Mouse (Mus musculus) left cerebral cortex, postnatal 4 days (tissue): Measurements from ENCODE around the gene Knstrn. TPM values are rescaled to one million over a fixed set of nuclear protein-coding genes. Genes with fewer than 3 reads are reported as not detected.

ENCODE experiments used
- DNase-seq: peaks from one replicate; pipeline ENCODE4 v3.0.0-alpha.2; 2022
- intact Hi-C: fragments of 180-260 bp; cut with DNase I; formaldehyde crosslinking; loops from one replicate; pipeline ENCODE4 v1.15.1; 2025
- total RNA-seq, 2 experiments: library from RNA; stranded (reverse); gene quantifications; 2 replicates each; pipeline ENCODE4 v1.2.3; 2021

Gene Knstrn
- total RNA-seq: 1 to 10 TPM; 7.6 to 8.3 TPM

- intact Hi-C loops: no loop called here
These were observed at the start of gene Knstrn for GRCm38 (mm10) chr2:118813981-118814836. Gene Knstrn (plus strand): TSS chr2:118814003.

DNA sequence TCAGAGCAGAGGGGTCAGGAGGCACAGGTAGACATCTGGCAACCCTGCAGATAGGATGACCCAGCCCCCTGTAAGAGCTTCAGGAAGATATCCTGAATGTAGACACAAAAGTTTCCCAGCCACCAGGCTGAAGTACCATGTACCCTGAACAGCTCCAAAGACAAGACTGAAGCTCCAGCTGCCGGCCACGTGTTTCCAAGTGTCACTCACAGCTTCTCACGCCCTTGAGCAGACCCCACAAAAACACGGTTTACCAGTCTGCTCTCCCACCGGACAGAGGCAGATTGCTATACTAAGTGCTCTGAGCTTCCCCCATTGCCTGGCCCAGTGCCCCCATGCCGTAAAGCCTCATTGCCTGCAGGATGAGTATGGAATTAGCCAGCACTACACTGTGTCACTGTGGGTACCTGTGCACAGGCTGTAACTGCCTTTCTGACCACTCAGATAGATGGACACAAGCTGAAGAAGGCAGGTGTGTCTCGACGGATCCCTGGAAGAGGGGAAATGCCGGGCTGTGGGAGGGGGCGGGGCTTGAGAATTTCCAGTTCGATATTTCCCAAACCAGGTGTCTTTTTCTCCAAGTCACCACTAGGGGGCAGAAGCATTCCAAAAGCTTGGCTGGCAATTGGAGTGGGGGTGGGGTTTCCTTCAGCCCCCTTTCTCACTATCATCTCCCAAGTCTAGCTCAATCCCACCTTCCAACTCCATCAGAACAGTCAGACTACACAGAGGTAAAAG, 49.5 kb upstream of the Knstrn start:
- DNase-seq: peak; percentile 68
- intact Hi-C loops: no loop called here

More at GRCm38 (mm10) chr2:118813981-118814836, at the start of gene Knstrn:
- DNase-seq: peak; percentile 93

DNA sequence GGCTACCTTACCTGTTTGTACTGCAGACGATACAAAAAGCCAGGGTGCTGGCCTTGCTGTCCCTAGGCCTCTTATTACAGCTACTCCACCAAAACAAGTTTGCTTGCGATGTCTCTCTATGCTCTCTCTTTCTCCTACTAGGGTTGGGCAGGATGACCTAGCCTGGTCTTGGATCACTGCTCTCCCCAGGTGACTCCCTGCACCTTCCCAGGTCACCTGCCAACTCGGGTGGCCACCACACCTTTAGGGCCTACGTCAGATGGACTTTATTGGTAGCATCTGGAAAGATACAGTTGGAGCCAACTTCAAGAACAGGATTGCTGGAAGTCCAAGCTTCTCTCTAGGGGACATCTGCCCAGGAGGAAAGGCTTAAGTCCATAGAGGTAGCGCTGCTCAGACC, 48.9 kb upstream of the Knstrn start:
- intact Hi-C loops: no loop called here

GRCm38 (mm10) chr2:118766041-118767033, 47.5 kb upstream of the Knstrn start:
- DNase-seq: no peak
- intact Hi-C loops: no loop called here

More for the DNA sequence above, 48.9 kb upstream of the Knstrn start:
- DNase-seq: no peak

GRCm38 (mm10) chr2:118772158-118772874, 41.5 kb upstream of the Knstrn start, which contains the start of gene Phgr1:
Gene Phgr1 (plus strand): TSS chr2:118772769.
- intact Hi-C loops: no loop called here
- DNase-seq: no peak

DNA sequence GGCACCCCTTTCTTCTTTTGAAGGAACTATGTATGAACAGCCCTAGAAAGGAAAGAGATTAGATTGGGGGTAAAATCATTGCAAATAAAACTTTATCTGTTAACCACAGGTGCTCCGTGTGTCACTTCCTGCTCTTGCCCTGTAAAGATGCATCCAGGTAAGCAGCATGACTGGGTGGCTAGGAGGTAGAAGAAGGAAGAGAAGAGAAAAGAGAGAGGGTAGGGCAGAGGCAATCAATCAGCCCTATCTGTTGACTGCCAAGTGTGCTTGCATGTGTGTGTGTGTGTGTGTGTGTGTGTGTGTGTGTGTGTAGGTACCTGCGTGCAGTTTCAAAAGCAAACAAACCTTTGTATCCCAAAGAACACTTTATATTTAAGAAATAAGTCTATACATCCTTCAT, 39.3 kb upstream of the Knstrn start:
- DNase-seq: no peak
- intact Hi-C loops: no loop called here

GRCm38 (mm10) chr2:118775396-118775795, 38.4 kb upstream of the Knstrn start:
- DNase-seq: peak; percentile 63
- intact Hi-C loops: no loop called here

GRCm38 (mm10) chr2:118775846-118776245, 38.0 kb upstream of the Knstrn start:
- intact Hi-C loops: no loop called here
- DNase-seq: peak; percentile 85

DNA sequence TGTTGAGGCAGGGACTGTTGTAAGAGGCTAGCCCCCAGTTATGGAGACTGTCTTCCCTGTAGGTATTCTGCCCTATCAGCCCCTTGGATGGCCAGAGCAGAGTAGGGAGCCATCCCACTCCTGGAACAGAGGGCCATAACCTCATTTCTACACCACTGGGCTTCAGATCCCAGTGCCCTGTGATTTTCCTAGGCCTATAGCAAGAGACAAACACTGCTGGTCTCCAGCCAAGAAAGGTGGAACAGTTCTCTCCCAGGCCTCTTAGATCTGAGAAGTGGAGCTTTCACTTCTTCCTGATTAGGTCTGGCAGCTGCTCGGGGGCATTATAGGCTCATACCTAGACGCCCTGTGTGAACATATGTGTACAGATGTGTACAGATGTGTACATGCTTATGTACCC, 37.5 kb upstream of the Knstrn start:
- intact Hi-C loops: no loop called here
- no peak for DNase-seq

DNA sequence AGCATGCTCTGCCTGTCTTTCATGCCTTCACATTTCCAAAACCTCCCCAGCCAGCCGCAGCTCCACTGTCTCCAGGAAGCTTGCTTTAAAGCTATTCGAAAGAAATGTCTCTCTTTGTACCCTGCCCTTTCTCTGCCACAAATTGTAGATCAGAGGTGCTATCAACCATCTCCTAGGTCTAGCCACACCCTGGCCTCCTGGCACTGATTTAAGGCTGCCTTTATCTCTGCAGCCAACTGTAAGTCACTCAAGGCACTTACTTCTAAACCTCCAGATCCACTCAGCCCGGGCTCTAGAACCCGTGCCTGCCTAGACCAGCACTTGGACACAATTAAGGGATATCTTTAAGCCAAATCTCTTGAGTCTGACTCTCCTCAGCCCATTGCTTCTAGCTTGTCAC, 35.4 kb upstream of the Knstrn start:
- intact Hi-C loops: no loop called here
- no peak for DNase-seq

- intact Hi-C loops: no loop called here
- no peak for DNase-seq
These were observed 34.7 kb upstream of the Knstrn start for GRCm38 (mm10) chr2:118779065-118779464.

DNA sequence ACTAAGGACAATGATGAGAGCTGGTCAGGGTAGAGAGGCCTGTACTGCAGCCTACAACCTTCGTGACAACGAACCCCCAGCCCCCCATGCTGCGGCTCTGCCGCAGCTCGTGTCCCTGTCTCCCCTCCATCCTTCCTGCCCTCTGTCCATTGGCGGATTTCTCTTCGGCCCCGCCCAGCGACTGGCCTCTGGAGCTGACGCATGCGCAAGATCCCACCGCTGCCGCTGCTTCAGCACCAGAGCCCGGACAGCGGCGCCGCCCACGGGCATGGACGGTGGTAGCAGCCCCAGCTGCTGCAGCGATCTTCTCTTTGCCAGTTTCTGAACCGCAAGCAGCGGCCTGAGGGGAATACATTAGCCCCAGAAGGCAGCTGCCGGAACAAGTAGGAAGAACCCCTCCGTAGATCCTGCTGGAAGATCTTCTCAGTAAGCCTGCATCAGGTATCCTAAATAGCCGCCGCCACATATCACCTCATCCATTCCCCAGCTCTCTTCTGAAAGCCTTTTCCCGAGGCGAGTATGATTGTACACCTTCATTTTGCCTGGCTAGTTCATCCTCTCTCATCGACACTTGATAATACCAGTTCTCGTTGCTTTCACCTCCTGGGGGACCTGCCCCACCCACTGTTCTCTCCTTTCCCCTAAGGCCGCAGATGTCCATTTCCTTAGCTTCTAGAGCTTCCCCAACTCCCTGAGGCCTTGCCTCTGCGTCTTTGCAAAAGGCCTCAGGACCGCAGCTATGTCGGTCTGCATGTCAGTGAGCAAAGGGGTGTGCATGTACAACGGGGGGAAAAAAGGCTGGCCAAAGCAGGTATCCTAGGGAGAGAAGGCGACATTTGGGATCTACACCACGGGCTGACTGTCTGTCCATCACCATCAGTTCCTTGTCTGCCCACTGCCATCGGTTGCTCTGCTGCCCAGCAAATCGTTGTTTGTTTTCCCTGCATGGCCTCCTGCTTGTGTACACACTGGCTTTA, 34.0 kb upstream of the Knstrn start, which contains the start of gene Disp2:
Disp2 (plus strand) TSS at position 216 of the 977 bp plus-strand sequence.
- intact Hi-C loops: no loop called here
- DNase-seq: peak; percentile 96

DNA sequence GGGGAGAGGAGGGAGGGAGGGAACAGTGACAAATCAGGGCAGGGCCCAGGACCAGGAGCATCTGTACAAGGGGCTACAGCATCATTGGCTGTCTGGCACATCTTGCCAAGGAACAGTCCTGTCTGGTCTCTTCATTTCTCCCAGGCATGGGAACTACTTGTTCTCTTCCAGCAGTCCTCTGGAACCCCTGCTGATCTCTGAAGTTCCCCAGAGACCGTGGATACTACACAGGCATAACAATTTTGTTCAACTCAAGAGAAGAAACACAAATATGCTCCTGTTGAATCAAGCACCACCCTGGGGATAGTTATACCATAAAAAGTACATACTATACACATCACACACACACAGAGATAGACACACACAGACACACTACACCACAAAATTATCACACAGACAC, 32.7 kb upstream of the Knstrn start:
- intact Hi-C loops: no loop called here
- no peak for DNase-seq

DNA sequence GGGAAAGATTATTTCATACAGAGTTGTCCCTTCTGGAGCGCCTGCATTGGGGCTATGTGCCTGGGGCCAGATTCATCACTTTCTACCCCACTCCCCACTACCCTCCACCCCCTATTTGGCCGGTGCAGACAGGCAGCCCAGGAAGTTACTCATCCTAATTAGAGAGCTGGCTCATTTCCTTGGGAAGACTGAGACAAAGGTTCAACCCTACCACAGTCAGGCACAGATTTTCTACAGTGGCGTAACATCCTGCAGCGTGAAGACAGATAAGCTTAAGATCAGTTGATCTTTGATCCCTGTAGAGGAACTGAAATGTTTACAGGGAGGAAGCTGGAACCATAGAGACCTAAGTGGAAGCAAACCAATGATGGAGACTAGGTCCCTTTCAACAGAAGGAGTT, 31.5 kb upstream of the Knstrn start:
- DNase-seq: no peak

DNA sequence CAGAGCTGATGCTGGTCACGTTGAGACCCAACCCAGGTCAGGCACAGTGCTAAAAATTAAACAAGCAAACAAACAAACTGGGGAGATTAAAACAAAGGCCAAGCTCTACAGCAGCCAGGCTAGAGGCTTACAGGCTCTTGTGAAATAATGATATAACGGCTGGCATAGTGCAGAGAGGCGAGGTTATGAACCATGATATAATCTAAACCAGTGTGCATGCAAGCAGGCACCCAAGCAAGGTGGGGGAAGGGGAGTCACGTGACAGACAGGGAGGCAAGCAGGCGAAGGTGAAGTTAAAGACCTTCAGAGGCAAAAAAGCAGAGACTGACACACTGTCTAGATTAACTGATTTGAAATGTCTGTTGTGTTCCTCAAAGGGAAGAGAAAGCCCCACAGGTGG, 30.7 kb upstream of the Knstrn start:
- intact Hi-C loops: no loop called here

More for the DNA sequence above, 31.5 kb upstream of the Knstrn start:
- intact Hi-C loops: no loop called here

GRCm38 (mm10) chr2:118783663-118784062, 30.1 kb upstream of the Knstrn start:
- DNase-seq: no peak
- intact Hi-C loops: no loop called here

More for the DNA sequence above, 30.7 kb upstream of the Knstrn start:
- DNase-seq: no peak

DNA sequence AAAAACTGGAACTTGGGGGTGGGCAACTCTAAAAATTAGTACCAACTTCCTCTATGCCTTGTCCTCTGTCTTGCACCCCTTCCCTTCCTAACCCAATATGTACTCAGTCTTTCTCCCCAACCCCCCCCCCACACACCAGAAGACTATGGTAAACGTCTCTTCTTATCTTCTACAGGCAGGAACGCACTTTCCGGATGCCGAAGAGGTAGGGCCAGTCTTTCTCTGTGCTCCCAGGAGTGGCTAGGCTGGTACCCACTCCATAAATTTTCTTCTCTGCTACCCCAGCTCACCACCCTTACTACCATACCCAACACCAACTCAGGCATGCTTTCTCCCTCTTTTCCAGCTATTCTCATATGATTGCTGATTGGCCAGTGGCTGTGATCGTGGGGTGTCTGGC, 27.3 kb upstream of the Knstrn start:
- intact Hi-C loops: no loop called here
- DNase-seq: no peak

DNA sequence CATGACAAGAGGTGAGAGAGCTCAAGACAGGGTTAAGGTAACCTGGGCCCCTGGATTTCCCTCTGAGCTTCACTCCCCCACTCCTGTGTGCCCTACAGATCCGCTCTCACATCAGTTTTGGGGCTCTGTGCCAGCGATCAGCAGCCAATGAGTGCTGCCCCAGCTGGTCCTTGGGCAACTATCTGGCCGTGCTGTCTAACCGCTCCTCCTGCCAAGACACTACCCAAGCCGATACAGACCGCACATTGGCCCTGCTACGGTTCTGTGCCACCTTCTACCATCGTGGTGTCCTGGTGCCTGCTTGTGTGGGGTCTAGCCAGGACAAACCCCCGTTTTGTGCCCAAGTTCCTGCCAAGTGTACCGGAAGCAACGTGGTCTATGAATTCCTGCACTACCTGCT, 24.3 kb upstream of the Knstrn start:
- intact Hi-C loops: no loop called here
- peak; percentile 93 for DNase-seq

DNA sequence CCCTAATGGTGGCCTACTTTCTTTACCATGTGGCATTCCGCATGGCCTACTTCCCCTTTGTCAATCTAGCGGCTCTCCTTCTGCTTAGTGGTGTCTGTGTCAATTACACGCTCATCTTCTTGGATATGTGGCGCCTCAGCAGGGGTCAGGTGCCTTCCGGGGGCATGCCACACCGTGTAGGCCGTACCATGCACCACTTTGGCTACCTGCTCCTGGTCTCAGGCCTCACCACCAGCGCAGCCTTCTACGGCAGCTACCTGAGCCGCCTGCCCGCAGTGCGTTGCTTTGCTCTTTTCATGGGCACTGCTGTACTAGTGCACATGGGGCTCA, 23.6 kb upstream of the Knstrn start:
- intact Hi-C loops: no loop called here
- DNase-seq: no peak
